Mouse (Mus musculus) gastrocnemius, postnatal 25 days (tissue): ENCODE measurements around the gene Fxr2. TPM values are rescaled to one million over a fixed set of nuclear protein-coding genes. Genes with fewer than 3 reads are reported as not detected.

Experiments
- DNase-seq: peaks from one replicate; pipeline ENCODE4 v3.0.0; 2022
- long read RNA-seq, 2 experiments: library from polyadenylated mRNA; stranded (forward); transcript quantifications; one replicate each; pipeline ENCODE4 v2.0.0; 2021
- total RNA-seq, 2 experiments: library from RNA; stranded (reverse); gene quantifications; 1 replicate in 1 of 2; 2 replicates in 1 of 2; pipeline ENCODE4 v1.2.3; 2021

The Fxr2 gene
- total RNA-seq, result 10 to 100 TPM; 76.0 to 77.1 TPM
- long read RNA-seq, experiment 1, transcript Fxr2-201 (17 exons, 2,951 nt), result major isoform, 32 of 102 reads
- long read RNA-seq, experiment 1, partial matches to known transcripts, result 69 of 102 reads
- long read RNA-seq, experiment 1, other reads (novel, unspliced or antisense), result 1 of 102 reads
- long read RNA-seq, experiment 2, transcript Fxr2-201 (17 exons, 2,951 nt), result major isoform, 80 of 125 reads
- long read RNA-seq, experiment 2, partial matches to known transcripts, result 43 of 125 reads
- long read RNA-seq, experiment 2, other reads (novel, unspliced or antisense), result 2 of 125 reads

DNA sequence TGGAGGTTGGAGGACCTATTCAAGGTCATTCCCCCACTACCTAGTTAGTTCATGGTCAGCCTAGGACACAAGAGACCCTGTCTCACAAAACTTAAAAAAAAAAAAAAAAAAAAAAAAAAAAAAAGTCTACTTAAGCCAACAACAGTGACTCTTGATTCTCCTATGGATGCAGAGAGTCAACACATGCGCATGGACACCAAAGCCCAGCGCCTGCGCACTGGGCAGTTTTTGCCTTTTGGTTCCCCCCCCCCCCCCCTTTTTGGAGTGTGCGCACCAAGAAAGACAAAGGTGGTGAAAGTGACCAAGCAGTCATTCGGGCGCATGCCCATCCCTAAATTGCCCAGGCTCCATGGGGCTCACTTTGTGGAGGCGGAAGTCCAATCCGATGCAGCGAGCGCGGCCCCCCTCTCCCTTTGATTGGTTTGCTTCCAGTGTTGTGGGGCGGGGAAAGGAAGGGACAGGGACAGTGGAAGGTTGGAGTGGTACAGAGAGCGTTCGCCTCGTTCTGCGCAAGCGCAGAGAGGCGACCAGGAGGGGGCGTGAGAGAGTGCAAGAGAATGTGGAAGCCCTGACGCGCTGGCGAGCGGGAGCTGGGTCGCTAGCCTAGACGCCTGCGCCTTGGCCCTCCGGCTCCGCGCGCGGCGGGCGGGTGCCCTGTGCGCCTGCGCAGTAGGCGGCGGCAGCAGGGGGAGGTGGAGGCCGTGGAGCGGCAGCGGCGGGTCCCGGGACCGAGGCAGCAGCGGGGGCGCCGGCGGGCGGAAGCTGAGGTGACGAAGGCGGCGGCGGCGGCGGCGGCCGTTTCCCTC is at the start of gene Fxr2:
Gene Fxr2 (plus strand): TSS at position 707 of the 806 bp plus-strand sequence.
- DNase-seq, result peak; percentile 100

DNA sequence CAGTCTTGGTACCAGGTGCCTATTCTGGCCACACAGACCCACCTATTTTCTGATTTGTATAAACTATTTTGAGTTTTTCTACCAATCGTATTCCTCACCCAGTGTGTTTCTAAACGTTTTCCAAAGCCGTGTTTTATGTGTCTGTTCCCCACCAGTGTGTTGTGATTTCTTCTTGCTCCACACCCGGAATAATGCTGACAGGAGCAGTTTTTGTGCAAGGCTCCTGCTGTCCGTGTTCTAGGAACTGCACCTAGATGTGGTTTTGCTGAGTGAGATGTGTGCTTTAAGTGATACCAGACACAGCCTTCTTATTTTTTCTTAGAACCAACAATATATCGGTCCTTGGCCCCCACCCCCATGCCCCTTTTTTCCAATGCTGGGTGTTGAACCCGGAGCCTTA is 48.8 kb upstream of the Fxr2 start:
- no peak for DNase-seq

DNA sequence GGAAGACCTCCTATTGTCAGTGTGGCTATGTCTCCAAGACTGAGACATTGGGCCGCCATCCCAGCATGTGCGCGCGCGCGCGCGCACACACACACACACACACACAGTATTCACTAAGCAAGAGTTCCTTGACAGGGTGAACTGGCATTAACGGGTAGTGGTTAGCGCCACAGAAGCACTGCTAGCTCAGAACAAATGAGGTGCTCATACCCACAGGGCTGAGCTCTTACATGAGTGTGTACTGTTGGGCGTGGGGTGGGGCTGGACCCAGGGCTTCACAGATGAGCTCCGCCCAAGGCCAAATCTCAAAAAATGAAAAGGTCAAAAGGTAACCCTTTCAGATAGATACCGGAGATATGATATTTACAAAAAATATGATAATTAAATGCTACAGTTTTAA is 47.9 kb upstream of the Fxr2 start:
- DNase-seq, result no peak

DNA sequence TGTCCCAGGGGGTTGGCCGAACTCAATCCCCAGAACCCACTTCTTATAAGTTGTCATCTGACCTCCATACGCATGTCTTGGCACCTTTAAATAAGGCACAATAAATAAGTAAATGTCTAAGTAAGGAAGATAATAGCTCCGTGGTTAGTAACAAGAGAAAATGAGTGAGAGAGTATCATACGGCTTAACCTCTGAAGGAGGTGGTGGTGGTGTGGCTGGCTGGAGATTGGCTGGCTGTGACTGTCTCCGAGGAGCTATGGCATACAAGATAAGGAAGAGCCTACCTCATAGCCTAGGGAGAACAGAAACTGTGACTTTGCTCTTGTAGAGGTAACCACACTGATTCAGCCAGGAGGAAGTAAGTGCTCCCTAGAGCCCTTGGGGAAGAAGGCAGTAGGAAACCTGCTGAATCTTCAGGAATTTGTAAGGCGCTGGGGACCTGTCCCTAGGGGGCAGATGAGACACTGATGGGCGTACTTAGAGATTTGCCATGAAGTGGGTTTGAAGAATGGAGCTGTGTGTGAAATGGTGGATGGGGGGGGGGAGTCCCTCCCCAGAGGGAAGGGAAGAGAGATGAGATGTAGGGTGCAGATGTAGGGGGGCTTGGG is 47.0 kb upstream of the Fxr2 start:
- DNase-seq, result no peak

DNA sequence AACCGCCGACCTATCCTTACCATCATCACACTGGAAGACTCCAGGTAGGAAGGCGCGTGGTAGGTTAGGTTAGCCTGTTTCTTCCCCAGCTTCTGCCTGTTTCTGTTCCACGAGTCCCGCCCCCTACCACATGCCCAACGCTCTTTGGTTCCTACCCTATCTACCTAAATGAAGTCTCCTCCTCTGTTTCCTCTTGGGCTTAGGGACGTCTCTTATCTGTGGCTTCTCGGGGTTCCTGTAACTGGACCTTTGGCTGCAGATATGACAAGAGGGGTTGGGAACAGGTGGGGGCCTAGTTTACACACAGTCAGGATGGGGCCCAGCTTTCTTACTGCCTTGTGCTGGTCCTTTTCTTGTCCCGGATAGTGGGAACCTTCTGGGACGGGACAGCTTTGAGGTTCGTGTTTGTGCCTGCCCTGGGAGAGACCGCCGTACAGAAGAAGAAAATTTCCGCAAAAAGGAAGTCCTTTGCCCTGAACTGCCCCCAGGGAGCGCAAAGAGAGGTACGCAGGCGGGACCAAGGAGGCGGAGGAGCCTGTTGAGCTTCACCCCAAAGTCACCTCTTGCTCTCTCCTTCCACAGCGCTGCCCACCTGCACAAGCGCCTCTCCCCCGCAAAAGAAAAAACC is 43.5 kb upstream of the Fxr2 start:
- DNase-seq, result no peak

DNA sequence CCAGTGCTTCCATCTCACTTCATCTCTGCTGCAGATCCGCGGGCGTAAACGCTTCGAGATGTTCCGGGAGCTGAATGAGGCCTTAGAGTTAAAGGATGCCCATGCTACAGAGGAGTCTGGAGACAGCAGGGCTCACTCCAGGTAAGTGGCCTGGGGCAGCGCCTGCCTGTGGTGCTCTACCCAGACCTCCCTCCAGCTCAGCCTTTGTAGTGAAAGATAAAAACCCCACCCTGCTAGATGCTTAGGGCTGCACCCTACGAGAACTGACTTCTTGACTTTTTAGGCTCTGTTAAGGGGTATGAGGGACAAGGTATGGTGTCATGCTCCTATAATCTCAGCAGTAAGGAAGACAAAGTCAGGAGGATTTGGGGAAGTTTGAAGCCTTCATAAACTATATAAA is 42.2 kb upstream of the Fxr2 start:
- no peak for DNase-seq

DNA sequence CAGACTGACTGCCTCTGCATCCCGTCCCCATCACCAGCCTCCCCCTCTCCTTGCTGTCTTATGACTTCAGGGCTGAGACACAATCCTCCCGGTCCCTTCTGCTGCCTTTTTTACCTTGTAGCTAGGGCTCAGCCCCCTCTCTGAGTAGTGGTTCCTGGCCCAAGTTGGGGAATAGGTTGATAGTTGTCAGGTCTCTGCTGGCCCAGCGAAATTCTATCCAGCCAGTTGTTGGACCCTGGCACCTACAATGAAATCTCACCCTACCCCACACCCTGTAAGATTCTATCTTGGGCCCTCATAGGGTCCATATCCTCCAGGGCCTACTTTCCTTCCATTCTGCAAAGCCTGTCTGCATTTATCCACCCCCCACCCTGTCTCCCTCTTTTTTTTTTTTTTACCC is 41.4 kb upstream of the Fxr2 start:
- DNase-seq, result peak; percentile 57

DNA sequence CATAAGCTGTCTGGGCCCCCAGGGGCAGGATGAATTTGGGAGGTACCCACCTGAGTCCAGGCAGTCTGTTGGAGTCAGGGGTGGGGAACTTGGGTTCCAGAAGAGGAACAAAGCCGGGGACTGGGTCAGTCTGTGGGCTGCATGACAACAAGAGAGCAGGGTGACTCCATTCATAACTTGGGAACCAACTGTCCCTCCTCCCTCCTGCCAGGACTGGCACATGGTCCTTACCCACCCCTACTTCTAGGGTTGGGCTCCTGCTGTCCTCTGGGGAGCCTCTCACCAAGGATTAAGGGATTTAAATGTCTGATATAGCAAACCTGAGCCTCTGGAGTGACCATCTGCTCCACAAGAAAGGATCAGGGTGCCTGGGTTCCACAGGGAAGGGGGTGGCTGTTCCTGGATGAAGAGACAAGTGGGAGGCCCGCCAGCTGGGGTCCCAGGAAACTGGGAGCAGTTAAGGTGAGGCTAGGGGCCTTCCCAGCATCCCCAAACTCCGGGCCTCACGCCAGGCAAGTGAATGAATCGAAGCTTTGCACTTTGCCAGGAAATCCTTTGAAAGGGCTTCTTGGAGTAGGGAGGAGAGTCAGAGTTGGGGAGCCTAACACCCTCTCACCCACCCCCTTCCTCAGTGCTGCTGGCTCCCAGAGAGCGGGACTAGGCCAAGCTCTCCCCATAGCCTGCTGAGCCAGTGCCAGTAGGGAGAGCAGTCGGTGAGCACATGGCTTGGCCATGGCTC is 40.7 kb upstream of the Fxr2 start:
- peak; percentile 66 for DNase-seq

DNA sequence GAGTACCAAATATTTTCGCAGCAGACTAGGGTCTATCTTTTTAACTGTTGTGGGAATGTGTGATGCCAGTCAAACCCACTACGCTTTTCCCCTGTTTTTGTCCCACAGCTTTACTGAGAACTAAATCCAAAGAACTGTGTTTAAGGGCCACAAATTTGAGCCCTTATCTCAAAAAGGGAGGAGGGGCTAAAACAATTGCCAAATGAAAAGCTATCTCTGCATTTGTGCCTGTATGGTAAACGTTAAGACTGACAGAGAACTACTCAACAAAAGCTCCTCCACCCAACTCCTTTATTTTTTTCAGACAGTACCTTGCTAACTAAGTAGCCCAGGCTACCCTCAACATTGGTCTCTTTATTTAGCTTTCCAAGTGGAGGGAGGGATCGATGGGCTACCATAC is 40.0 kb upstream of the Fxr2 start:
- no peak for DNase-seq

DNA sequence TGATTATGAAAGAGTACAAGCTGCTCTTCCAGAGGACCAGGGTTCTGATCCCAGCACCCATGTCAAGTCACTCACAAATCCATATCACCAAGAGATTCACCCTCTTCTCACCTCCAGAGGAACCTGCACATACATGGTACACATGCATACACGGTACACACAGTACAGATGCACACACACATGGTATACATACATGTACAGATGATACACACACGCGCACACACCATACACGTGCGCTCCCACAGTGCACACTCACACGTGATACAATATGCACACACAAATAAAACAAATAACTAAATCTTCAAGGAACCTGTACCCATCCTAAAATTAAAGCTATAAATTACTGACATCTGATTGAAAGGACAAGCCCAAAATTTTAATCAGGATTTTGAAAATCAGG is 37.9 kb upstream of the Fxr2 start:
- DNase-seq, result no peak

DNA sequence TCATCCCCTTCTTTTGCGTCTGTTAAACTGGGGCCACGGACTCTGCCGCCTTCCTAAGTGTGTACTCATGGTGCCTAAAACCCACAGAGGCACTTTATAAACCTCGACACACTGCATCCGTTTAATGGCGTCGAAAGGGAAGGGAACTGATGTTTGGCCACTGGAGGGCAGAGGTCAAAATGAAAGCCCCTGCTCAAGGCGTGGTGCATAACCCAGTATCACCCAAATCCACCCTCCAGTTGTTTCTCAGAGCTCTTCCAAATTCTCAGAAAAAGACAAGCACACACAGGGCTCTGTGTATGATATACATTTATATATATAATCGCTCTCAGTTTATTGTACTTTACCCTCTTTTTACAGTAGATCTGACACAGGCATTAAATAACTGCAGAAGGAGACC is 33.4 kb upstream of the Fxr2 start:
- no peak for DNase-seq

DNA sequence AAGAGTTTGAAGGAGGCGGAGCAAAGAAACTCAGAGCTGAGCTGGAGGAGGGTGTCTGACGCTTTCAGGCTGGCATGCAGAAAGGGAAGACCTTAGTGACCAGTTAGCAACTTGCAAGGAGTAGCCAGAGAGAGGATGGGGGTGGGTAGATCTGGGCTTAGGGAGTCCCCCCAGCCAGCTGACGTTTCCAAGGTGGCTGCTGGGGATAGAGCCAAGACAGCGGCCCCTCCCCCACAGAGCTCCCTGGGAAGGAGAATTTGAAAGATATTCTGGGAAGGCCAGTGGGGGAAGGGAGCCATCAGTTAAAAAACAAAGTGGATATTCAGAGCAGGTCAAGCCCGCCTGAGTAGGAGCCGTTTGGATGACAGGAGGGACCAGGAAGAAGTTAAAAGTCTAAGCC is 32.7 kb upstream of the Fxr2 start:
- peak; percentile 71 for DNase-seq

DNA sequence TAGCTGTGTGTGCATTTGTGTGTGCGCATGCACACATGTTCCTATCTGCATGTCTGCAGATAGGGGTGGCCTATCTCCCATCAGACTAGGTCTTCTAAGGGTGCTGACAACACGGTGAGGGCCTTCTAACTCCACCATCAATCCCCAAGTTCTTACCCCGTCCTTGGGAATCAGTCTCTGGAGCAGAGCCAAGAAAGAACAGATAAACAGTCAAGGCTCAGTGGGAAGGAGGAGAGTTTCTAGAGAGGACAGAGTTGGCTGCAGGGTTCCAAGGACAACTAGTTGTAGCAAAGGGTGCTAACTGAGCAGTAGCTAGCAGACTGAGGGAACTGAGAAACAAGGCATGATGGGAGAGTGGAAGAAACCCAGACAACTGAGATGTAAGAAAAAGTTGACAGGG is 31.0 kb upstream of the Fxr2 start:
- no peak for DNase-seq

DNA sequence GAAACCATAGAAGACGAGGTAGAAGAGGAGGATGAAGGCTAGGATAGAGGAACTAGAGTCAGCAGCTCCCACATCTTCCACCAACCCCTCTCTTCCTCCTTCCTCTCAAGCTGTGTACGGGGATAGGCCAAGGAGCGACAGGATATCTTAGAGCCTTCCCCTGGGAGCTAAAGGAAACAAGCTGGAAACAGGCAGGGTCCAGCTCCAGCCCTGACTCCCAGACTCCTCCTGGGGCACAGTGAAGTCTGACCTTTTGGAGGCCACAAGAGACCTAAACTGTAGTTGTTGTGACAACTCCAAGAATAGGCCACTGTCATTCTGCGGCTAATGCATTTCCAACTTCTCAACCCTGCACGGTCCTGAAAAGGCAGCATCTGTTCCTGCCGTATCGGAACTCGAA is 29.3 kb upstream of the Fxr2 start:
- peak; percentile 40 for DNase-seq

DNA sequence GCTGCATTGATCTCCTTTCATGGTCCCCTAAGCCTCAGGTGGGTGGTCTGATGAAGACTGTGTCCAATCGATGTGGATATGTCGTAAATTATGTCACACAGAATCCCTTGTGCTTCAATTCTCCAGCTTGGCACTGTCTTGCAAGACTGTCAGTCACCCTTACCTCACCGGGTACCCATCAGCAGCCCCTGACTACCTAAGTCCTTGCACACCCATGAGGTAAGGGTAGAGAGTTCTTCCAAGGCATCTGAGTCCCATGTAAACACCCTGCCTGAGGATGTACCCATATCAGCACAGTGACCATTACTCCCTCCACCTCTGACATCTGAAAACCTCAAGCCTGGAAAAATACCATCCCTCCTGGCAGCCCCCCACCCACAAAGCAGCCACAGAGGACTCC is 28.4 kb upstream of the Fxr2 start:
- no peak for DNase-seq

DNA sequence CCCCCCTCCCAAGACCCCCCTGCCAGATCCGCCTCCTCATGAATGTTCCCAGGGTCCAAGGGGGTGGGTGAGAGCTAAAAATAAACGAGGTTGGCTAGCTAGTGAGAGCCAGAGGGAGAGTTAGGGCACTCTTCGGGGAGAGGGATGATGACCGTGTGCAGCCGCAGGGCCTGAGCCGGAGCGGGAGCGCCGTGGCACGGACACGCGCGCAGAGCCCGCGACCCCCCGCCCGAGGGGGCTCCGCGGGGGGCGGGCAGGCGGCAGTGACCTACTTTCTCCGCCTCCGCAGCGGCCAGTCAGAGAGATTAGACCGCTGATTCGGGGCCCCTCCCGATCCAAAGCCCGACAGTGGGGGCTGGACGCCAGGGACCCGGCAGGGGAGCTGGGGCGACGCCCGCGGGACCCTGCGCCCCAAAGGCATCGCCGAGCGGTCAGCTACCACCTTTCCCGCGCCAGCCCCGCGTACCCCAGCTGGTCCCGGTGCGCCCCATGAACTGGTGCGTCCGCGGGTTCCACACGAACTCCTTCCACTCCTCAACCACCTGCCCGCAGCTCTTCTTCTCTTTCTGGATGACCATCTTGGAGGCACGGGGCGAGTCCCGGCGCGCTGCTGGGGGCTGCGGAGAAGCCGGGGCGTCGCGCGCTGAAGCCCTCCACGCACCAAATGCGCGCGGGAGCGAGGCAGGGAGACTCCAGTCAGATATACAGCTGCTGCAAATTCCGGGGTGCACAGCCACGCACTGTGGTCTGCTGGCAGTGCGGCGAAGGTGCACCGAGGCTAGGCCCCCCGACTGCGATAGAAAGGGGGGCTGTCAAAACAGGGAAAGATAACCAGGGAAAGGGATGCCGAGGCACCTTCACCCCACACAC is 27.8 kb upstream of the Fxr2 start:
- DNase-seq, result peak; percentile 42

DNA sequence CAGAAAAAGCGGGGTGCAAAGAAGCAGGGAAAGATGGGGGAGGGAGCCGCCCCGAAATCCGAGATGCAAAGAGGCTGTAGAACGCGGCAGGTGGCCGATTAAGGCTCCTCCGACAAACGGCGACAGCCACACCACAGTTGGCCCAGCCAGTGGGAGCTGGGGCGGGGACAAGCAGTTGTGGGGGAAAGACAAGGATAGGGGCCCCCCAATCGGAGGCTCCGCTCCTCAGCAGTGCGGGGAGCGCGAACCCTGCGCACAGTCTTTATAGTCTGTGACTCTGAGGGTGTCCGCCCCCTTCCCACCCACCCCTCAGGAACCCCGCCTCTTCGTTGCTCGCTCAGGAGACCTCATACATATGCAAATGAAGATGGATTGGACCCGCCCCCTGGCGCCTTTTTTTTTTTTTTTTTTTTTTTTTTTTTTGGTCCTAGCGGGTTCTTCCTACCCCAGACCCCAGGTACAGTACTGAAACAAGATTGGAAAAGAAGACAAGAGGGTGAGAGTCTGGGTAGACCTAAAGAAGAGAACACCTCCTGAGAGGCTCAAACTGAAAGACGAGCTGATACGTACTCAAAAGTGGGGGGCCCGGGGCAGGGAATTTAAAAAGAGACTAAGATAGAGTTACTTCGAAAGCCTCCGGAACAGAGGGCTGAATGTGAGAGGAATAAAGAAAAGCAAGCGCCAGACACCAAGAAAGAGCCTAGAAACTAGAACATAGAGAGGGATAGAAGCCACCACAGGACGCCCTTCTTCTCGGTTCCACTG is 26.9 kb upstream of the Fxr2 start, which contains the start of gene Atp1b2:
Gene Atp1b2 (minus strand): TSS at position 217 of the 765 bp plus-strand sequence.
- peak; percentile 80 for DNase-seq

DNA sequence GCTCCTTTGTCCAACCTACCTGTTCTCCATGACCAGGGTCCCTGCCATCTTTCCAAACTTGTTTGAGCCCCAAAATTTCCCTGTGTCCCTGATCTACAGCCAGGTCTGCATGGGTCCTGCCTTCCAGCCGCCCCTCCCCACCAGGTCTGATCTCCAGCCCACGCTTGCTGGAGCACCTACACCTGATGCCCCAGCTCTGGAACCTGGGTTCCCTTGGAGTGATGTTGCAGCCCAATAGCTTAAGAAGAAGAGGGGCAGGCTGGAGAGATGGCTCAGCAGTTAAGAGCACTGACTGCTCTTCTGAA is 26.3 kb upstream of the Fxr2 start:
- no peak for DNase-seq

DNA sequence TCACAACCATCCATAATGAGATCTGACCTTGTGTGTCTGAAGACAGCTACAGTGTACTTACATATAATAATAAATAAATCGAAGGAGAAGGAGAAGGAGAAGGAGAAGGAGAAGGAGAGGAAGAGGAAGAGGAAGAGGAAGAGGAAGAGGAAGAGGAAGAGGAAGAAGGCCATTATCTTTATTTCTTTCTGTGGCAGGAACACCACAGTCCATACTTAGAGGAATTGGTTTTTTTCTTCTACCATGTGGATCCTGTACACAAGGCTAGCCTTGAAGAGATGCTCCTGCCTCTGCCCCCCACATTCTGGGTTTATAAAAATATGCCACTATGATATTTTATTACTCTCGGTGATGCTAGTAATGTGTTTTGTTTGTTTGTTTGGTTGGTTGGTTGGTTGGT is 26.0 kb upstream of the Fxr2 start:
- DNase-seq, result no peak

DNA sequence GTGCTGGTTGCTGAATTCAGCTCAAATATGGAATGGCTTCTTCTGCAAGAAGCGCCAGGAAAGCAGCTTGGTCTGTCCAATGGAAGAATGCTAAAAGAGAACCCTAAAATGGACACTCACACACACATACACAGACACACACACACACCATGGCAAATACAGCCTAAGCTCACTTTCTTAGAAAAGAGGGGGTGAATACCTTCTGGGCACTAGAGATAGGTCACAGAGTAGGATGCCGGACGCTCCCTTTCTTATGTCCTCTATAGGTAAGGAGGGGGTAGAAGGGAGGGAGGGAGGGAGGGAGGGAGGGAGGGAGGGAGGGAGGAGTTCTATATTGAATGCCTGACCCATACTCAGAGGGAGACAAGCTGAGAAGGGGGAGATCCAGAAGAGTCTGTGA is 24.3 kb upstream of the Fxr2 start:
- no peak for DNase-seq

DNA sequence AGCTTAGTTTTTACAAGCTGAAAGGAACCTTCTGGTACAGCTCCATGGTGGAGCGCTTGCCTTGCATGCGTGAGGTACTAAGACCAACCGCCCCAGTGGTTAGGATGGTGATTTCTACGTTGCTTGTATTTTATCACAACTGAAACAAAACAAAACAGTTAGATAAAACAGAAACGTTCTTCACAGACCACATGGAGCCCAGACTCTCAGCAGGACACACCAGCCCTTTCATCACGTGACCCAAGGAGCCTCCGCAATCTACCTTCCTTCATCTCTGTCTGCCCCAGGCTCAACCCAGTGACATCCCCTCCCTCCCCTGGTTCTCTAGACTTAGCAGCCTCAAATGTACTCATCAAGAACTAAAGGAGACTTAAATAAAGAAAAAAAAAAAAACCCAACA is 23.4 kb upstream of the Fxr2 start:
- no peak for DNase-seq
